Mouse (Mus musculus) olfactory bulb, adult 2 months (tissue): ENCODE measurements around the gene Esd.

Experiments used
- CTCF ChIP-seq: fragments of 200-500 bp; IDR thresholded peaks from 2 replicates; pipeline ENCODE4 v1.5.1; 2012; ENCODE audit warnings: low read depth, mild to moderate bottlenecking, low read length, moderate library complexity; ENCODE audit not compliant: insufficient read depth
- POLR2A ChIP-seq: fragments of 200-500 bp; IDR thresholded peaks from 2 replicates; pipeline ENCODE4 v1.6.1; 2012; ENCODE audit warnings: mild to moderate bottlenecking, low read depth, low read length, moderate library complexity; ENCODE audit not compliant: insufficient read depth

DNA sequence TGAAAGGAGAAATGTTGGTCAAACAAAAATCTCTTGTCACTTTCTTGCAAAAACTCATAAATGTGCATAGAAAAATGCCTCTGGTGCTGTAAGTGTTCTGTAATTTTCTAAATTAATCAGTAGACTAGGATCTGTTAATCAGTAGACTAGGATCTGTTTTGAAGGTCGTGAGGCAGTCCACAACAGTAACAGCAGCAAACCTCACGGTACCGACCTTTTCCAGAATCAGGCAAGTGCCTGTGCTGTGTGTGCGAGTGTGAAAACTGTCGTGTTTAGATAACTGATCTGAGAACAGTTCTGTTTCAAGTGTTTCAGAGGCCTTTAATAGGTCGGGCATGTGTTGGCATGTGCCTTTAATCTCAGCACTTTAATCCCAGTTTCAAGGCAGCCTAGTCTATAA lies 3.4 kb downstream of the Esd start:
- TF ChIP-seq POLR2A (no peak), CTCF (no peak)
